Mouse (Mus musculus) small intestine, adult 2 months (tissue): Measurements from ENCODE around the gene Gnat1.

Source experiments
- CTCF ChIP-seq: fragments of 200-500 bp; IDR thresholded peaks from 2 replicates; pipeline ENCODE4 v1.5.1; 2012; ENCODE audit warnings: low read depth, mild to moderate bottlenecking, control low read depth, inconsistent platforms, low read length, moderate library complexity, mixed read lengths; ENCODE audit not compliant: insufficient replicate concordance, insufficient read length; ENCODE audit errors: extremely low read depth
- POLR2A ChIP-seq: fragments of 200-500 bp; IDR thresholded peaks from 2 replicates; pipeline ENCODE4 v1.6.1; 2012; ENCODE audit warnings: low read depth, mild to moderate bottlenecking, control low read depth, inconsistent platforms, low read length, moderate library complexity

GRCm38 (mm10) chr9:107679501-107679900 lies at the start of gene Gnat1:
- TF ChIP-seq CTCF (no peak), POLR2A (no peak)
